Mouse (Mus musculus) kidney, postnatal 4 days (tissue): ENCODE results near the gene Ube2e1.

Experiments
- DNase-seq, 2 experiments: peaks; one replicate each; pipeline ENCODE4 v3.0.0; 2021; ENCODE audit warnings: mixed read lengths in 2 of 2

Gene Ube2e1

GRCm38 (mm10) chr14:18331693-18332131 lies at the start of gene Ube2e1:
Ube2e1 (minus strand) TSS chr14:18331859.
- peak; percentile 78 to 87 for DNase-seq

GRCm38 (mm10) chr14:18379841-18380240 lies 48.2 kb upstream of the Ube2e1 start:
- no peak for DNase-seq

- peak; percentile 25 to 26 for DNase-seq
Observed at GRCm38 (mm10) chr14:18377944-18378575, 46.4 kb upstream of the Ube2e1 start.

- DNase-seq = no peak
Observed at GRCm38 (mm10) chr14:18376206-18376605, 44.5 kb upstream of the Ube2e1 start.

GRCm38 (mm10) chr14:18373758-18374405 lies 42.2 kb upstream of the Ube2e1 start:
- no peak for DNase-seq

GRCm38 (mm10) chr14:18372761-18373610 lies 41.3 kb upstream of the Ube2e1 start:
- DNase-seq = no peak

- DNase-seq = no peak
Observed at GRCm38 (mm10) chr14:18369031-18369430, 37.4 kb upstream of the Ube2e1 start.

- DNase-seq = no peak
Observed at GRCm38 (mm10) chr14:18367025-18367424, 35.4 kb upstream of the Ube2e1 start.

- no peak for DNase-seq
Observed at GRCm38 (mm10) chr14:18364321-18364720, 32.7 kb upstream of the Ube2e1 start.

- DNase-seq = no peak
Observed at GRCm38 (mm10) chr14:18356442-18356841, 24.8 kb upstream of the Ube2e1 start.

GRCm38 (mm10) chr14:18355514-18356190 lies 24.0 kb upstream of the Ube2e1 start:
- no peak for DNase-seq

GRCm38 (mm10) chr14:18353525-18353924 lies 21.9 kb upstream of the Ube2e1 start:
- DNase-seq = no peak

GRCm38 (mm10) chr14:18352934-18353333 lies 21.3 kb upstream of the Ube2e1 start:
- no peak for DNase-seq

- DNase-seq = no peak
Observed at GRCm38 (mm10) chr14:18350680-18351079, 19.0 kb upstream of the Ube2e1 start.

- no peak for DNase-seq
Observed at GRCm38 (mm10) chr14:18349871-18350270, 18.2 kb upstream of the Ube2e1 start.

- DNase-seq = peak in 1 of 2 experiments; percentile 7
Observed at GRCm38 (mm10) chr14:18343589-18343988, 11.9 kb upstream of the Ube2e1 start.

- no peak for DNase-seq
Observed at GRCm38 (mm10) chr14:18342749-18343148, 11.1 kb upstream of the Ube2e1 start.

GRCm38 (mm10) chr14:18341088-18341487 lies 9.4 kb upstream of the Ube2e1 start:
- DNase-seq = no peak

GRCm38 (mm10) chr14:18336106-18336505 lies 4.4 kb upstream of the Ube2e1 start:
- no peak for DNase-seq

GRCm38 (mm10) chr14:18330789-18331692 lies 618 bp downstream of the Ube2e1 start:
- DNase-seq = peak; percentile 63 to 77

- peak; percentile 51 to 70 for DNase-seq
Observed at GRCm38 (mm10) chr14:18326968-18327672, 4.5 kb downstream of the Ube2e1 start.
